Mouse (Mus musculus): Measurements from ENCODE around the gene Bicra.
A peak's percentile ranks its signal among the peaks of the same experiment; 100 is the strongest.

Bicra gene

DNA sequence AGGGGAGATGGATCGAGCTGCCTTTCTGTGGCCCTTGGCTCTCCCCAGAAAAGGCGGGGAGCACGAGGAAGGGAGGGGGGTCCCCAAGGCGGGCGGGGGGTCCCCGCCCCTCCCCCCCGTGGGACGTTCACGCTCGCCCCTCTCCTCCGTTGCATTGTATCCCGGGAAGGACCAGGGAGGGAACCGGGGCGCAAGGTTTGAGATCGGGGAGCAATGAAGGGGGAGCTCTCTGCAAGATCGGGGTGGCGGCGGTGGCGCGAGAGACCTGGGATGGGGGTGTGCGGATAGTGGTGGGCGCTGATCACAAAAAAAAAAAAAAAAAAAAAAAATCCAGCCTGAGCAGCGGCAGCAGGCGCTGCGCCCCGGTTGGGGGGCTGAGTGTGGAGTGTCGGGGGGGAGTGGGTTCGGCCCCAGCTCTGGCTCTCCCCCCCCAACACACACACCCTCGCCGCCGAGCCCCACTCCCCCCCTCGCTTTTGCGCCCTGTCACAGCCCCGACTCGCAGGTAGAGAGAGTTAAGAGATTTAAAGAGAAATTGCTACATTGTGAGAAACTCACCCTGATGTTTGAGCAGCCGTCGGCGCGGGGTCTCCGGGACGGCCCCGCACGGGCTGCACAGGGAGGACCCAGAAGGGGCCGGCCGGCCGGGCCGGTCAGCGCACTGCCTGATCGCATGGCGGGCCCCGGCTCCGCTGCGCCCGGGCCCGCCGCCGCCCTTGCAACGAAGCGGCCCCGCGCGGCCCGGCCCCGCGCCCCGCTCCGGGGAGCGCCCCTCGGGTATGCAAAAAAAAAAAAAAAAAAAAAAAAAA is at the start of gene Bicra:
Gene Bicra (minus strand): TSS at position 584 of the 809 bp plus-strand sequence.
- peak; percentile 85 to 92 for DNase-seq

GRCm38 (mm10) chr7:16094592-16094991 is 46.9 kb upstream of the Bicra start:
- no peak for DNase-seq

DNA sequence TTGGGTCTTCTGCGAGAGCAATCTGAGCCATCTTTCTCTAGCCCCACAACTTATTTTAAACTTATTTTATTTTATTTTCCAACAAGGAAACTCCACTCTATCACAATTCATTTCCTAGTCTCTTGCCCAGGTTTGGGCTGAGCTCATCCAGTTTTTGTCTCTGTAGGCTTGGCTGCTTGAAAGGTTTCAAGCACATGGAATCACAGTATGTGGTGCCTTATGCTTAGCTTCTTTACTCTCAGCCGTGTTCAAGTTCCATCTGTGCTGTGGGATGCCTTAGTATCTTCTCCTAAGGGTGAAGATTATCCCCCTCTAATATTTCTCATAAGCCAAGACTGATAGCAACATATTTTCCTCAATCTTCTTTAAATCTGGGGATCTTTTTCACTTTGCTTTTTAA is 39.9 kb upstream of the Bicra start:
- no peak for DNase-seq

DNA sequence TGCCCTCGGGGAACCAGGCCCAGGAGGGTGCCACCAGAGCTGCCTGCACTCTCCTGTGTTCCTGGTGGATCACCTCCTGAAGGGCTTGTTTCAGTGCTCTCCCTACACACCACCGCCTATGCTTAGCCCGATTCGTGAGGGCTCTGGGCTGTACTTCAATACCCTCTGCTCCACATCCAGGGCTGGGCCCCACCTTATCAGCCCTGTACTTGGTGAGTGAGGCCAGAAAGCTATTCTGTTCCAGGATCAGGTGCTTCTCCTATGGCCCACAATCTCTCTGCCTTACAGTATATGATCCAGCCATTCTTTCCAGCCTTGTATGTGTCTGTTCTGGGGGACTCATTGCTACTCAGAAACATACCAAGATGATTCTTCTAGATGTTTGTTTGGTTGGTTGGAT is 35.6 kb upstream of the Bicra start:
- DNase-seq, result no peak

- DNase-seq, result no peak
These were observed 32.9 kb upstream of the Bicra start for GRCm38 (mm10) chr7:16080581-16080980.

GRCm38 (mm10) chr7:16079947-16080346 is 32.2 kb upstream of the Bicra start:
- DNase-seq, result peak; percentile 27 to 52

- no peak for DNase-seq
These were observed 24.2 kb upstream of the Bicra start for GRCm38 (mm10) chr7:16071906-16072305.

- DNase-seq, result no peak
These were observed 23.1 kb upstream of the Bicra start for GRCm38 (mm10) chr7:16070846-16071245.

GRCm38 (mm10) chr7:16063490-16063889 is 15.8 kb upstream of the Bicra start:
- DNase-seq, result peak in 1 of 2 experiments; percentile 13

GRCm38 (mm10) chr7:16062099-16062420 is 14.3 kb upstream of the Bicra start:
- peak in 1 of 2 experiments; percentile 7 for DNase-seq

- peak; percentile 7 to 36 for DNase-seq
These were observed 13.7 kb upstream of the Bicra start, which contains the start of gene Zfp541 for GRCm38 (mm10) chr7:16061219-16062098. Zfp541 (plus strand) TSS chr7:16061814.

- peak in 1 of 2 experiments; percentile 5 for DNase-seq
These were observed 9.4 kb upstream of the Bicra start for GRCm38 (mm10) chr7:16057136-16057534.

DNA sequence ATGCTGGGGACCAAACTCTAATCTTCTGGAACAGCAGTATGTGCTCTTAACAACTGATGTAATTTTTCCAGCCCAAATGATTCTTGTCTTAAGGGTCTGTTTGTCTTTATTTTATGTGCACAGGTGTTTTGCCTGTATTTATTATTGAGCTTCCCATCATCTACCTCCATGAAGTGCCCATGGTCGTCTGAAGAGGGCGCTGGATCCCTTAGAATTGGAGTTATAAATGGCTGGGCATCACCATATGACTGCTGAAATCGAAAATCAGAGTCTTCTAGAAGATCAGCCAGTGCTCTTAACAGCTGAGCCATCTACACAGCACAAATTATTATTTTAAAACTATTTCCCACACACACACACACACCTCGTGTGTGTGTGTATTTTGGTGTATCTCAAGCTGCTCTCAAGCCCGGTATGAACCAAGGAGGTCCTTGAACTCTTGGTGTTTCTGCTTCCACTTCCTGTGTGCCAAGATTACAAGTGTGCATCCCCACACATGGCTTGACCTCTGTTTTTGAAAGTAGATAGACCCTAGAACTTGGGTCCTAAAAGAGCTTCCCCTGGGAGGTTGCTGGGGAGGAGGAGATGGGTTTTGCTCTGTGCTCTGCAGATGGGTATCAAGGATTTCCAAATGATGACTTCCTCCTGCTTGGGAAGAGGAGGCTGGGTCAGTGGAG is 8.9 kb upstream of the Bicra start:
- peak; percentile 66 to 84 for DNase-seq

DNA sequence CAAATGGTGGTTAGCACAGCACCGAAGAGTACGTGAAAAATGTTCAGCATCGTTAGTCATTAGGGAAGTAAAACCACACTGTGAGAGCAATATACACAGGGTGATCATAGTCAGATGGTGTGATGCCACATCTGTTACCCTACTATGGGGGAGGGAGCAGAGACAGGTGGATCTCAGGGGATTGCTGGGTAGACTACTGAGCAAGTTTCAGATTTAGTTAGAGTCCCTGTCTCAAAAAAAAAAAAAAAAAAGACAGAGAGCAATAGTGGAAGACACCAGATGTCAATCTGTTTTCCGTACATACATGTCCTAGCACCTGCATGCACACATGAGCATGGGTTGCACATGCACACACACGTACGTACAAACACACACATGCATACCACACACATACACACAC is 7.9 kb upstream of the Bicra start:
- DNase-seq, result no peak

DNA sequence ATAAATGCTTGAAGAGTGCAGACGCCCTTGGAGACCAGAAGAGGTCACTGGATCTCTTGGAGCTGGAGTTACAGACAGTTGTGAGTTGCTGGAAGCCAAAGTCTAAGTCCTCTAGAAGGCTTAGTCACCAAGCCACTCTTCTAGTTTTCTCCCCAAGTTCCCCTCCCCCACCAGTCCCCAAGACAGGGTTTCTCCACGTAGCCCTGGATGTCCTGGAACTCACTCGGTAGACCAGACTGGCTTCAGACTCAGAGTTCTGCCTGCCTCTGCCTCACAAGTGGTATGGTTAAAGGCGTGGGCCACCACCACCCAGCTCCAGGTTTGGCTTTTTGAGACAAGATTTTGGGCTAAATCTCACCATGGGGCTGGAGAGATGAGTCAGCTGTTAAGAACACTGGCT is 7.2 kb upstream of the Bicra start:
- no peak for DNase-seq

- no peak for DNase-seq
These were observed 5.4 kb upstream of the Bicra start for GRCm38 (mm10) chr7:16053105-16053504.

GRCm38 (mm10) chr7:16052684-16053083 is 5.0 kb upstream of the Bicra start:
- peak; percentile 85 to 94 for DNase-seq

DNA sequence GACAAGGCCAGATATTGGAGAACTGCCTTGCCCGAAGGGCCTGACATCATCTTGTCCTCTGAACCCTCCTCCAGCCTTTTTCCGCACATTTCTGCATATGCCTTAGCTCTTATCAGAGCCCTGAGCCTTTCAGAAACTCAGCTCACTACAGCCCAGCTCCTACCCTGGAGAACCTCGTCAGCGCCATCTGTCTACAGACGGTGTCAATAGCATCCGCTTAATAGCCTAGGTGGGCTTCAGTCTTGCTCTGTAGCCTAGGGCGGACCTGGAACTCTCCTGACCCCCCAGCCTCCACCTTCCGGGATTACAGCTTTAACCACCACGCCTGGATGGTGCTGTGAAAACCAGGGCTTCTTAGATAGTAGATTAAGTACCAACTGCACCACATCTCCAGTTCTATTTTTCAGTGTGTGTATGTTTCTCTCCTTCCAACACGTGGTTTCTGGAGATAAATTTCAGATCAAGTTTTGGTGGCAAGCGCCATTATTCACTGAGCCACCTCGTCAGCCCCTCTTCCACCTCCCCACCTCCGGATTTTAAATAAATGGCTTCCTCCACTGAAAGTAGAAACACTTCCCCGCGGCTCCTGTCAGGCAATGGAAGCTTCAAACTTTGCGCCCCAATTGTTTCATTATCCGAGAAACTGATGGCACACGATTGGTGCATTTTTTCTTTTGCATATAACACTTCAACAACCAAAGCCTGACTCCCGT is 4.3 kb upstream of the Bicra start:
- DNase-seq, result peak; percentile 83 to 87

GRCm38 (mm10) chr7:16050600-16050999 is 2.9 kb upstream of the Bicra start:
- DNase-seq, result no peak

DNA sequence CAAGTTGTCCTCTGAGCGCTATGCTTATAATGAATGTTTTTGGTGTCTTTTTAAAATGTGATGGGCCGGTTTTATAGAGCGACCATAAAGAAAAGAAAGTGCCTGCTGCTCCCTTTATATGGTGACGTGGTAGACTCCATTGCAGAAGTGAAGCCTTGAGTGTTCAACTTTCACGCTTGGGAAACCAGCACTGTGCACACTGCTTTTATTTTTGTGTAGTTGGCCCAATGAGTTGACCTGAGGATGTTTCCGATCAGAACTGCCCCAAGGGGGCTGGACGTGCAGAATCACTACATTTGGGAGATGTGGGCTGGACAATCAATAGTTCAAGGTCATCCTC is 1.8 kb upstream of the Bicra start:
- DNase-seq, result no peak

DNA sequence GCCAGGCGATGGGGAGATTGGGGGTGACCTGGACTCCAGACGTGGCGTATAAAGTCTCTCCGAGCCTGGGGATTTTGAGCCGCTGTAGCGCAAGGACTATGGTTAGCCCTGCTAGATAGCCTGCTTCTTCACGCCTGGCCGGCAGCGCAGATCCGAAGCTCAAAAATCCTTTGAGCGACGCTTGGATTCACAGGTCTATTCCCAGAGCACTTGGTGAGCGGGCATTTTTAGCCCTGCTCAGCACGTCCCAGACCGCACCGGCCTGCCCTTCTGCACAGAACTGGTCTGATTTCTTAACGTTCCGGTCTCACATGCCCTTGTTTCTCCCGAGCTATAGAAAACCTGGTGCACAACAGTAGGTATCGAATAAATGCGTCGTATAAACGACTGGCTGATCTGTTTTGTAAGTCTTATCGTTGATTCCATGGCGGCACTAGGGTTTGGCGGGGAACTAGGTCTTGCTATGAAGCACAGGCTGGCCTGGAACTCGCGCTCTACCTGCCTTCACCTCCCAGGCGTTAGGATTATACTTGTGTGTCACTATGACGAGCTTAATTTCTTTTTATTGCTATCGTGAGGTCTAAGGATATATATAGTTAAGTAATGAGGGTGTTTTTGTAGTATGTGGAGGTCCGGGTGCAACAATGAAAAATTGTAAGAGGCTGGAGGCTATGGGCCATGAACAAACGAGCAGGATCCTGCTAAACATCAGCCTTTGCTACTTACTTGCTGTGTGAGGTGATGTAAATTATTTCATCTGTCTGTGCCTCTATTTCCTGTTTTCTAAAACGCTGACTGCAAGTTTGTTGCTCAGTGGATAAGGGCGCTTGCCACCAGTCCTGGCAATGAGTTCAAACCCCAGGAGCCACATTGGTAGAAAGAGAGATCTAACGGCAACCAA is 1.2 kb upstream of the Bicra start:
- peak in 1 of 2 experiments; percentile 61 for DNase-seq

DNA sequence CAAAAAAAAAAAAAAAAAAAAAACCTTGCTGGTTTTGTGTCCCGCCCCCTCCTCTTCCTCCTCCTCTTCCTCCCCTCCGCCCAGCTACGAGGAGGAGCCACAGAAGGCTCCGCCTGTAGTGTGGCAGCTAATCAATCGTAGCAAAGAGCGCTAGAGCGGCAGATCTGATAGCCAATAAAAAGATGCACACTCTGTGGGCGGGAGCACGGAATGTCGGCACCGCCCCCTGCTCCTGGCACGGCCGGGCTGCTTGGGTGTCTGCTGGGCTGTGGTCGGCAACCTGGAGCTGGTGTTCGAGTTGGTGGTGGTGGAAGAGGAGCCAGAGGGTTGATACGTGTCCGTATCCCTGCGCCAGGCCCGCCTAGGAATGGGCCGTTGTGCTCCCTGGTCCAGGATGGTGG is 443 bp upstream of the Bicra start:
- peak; percentile 98 for DNase-seq

Measured in cerebellum, postnatal 25 days (tissue).